Mouse (Mus musculus) CH12.LX (cell line): ENCODE data around the gene Mfap3l. TPM values are rescaled to one million over a fixed set of nuclear protein-coding genes. Genes with fewer than 3 reads are reported as not detected.
"Not testable (repeated sequence)": the region's sequence is repeated elsewhere in the genome, so short reads cannot be mapped to it uniquely, and the experiment has no call there.

Experiments used
- DNase-seq: peaks from one replicate; pipeline ENCODE4 v3.0.0-alpha.2; 2013; ENCODE audit errors: extremely low read depth
- H3K27ac ChIP-seq: 2 replicates; pipeline ENCODE4 v1.5.1; 2012; ENCODE audit warnings: low read depth, mild to moderate bottlenecking, control low read depth, moderate library complexity; ENCODE audit not compliant: insufficient read depth
- H3K27me3 ChIP-seq: replicated peaks from 2 replicates; pipeline ENCODE3; 2012; ENCODE audit warnings: inconsistent platforms
- H3K36me3 ChIP-seq, 2 experiments: replicated peaks in 1 of 2; 2 replicates each; pipeline versions ENCODE3 to v1.6.1; 2012; ENCODE audit warnings: inconsistent platforms in 1 of 2, low read length in 1 of 2, mild to moderate bottlenecking in 1 of 2, mixed read lengths in 1 of 2, moderate library complexity in 1 of 2; ENCODE audit not compliant: control insufficient read depth in 1 of 2, insufficient read depth in 1 of 2
- H3K4me1 ChIP-seq, 2 experiments: 2 replicates each; pipeline ENCODE4 v1.6.1; 2012; ENCODE audit warnings: inconsistent platforms in 1 of 2, moderate library complexity in 1 of 2; ENCODE audit not compliant: insufficient read depth in 2 of 2, control insufficient read depth in 1 of 2
- H3K4me2 ChIP-seq: 2 replicates; pipeline ENCODE4 v1.6.1; 2012; ENCODE audit warnings: low read depth, mild to moderate bottlenecking, control low read depth; ENCODE audit not compliant: poor library complexity, insufficient read depth, severe bottlenecking
- H3K4me3 ChIP-seq, 3 experiments: fragments of 150-350 bp in 1 of 3; sonication (generic) in 1 of 3; replicated peaks in 1 of 3; 2 replicates each; pipeline versions ENCODE3 to v1.5.1; 2011 to 2012; ENCODE audit warnings: low read depth in 2 of 3, low read length in 2 of 3, mild to moderate bottlenecking in 2 of 3, moderate library complexity in 2 of 3, control low read depth in 1 of 3, improper control_type of control experiment in 1 of 3, inconsistent platforms in 1 of 3, mixed read lengths in 1 of 3; ENCODE audit not compliant: poor library complexity in 1 of 3
- H3K79me2 ChIP-seq: replicated peaks from 2 replicates; pipeline ENCODE4 v1.6.1; 2012; ENCODE audit warnings: mild to moderate bottlenecking, moderate library complexity; ENCODE audit not compliant: control insufficient read depth, poor library complexity, insufficient read depth, severe bottlenecking; ENCODE audit errors: extremely low read depth
- H3K9ac ChIP-seq: 2 replicates; pipeline ENCODE4 v1.6.1; 2012; ENCODE audit warnings: low read depth, mild to moderate bottlenecking, control low read depth, moderate library complexity; ENCODE audit not compliant: insufficient read depth
- H3K9me3 ChIP-seq: replicated peaks from 2 replicates; pipeline ENCODE3; 2012; ENCODE audit warnings: low read length, inconsistent platforms, mixed read lengths
- CTCF ChIP-seq, 2 experiments: IDR thresholded peaks in 1 of 2; conservative IDR thresholded peaks in 1 of 2; 2 replicates each; pipeline ENCODE4 v1.5.1; 2011 to 2012; ENCODE audit warnings: low read depth in 2 of 2, low read length in 2 of 2, improper control_type of control experiment in 1 of 2, inconsistent platforms in 1 of 2, mild to moderate bottlenecking in 1 of 2, moderate library complexity in 1 of 2
- E2F4 ChIP-seq: IDR thresholded peaks from 2 replicates; pipeline ENCODE4 v1.6.1; 2011; ENCODE audit warnings: low read depth, low read length, improper control_type of control experiment; ENCODE audit not compliant: insufficient replicate concordance
- ELF1 ChIP-seq: IDR thresholded peaks from 2 replicates; pipeline ENCODE4 v1.6.1; 2014; ENCODE audit warnings: low read depth, mild to moderate bottlenecking, inconsistent platforms, low read length, improper control_type of control experiment
- EP300 ChIP-seq: IDR thresholded peaks from 2 replicates; pipeline ENCODE4 v1.6.1; 2011; ENCODE audit warnings: low read length, improper control_type of control experiment
- ETS1 ChIP-seq: conservative IDR thresholded peaks from 2 replicates; pipeline ENCODE4 v1.6.1; 2012; ENCODE audit warnings: low read depth, mild to moderate bottlenecking, inconsistent platforms, low read length, improper control_type of control experiment, moderate library complexity
- GABPA ChIP-seq: IDR thresholded peaks from 2 replicates; pipeline ENCODE4 v1.6.1; 2012; ENCODE audit warnings: low read depth, low read length, improper control_type of control experiment, inconsistent platforms; ENCODE audit not compliant: insufficient replicate concordance
- JUN ChIP-seq: IDR thresholded peaks from 2 replicates; pipeline ENCODE4 v1.6.1; 2011; ENCODE audit warnings: low read depth, mild to moderate bottlenecking, low read length, improper control_type of control experiment, moderate library complexity; ENCODE audit not compliant: insufficient read depth
- KAT2A ChIP-seq: IDR thresholded peaks from 2 replicates; pipeline ENCODE4 v1.6.1; 2012; ENCODE audit warnings: low read length, improper control_type of control experiment, inconsistent platforms; ENCODE audit not compliant: insufficient replicate concordance
- MAX ChIP-seq: IDR thresholded peaks from 2 replicates; pipeline ENCODE4 v1.6.1; 2011; ENCODE audit warnings: low read length, improper control_type of control experiment
- MEF2A ChIP-seq: IDR thresholded peaks from 2 replicates; pipeline ENCODE4 v1.6.1; 2014; ENCODE audit warnings: low read depth, mild to moderate bottlenecking, inconsistent platforms, low read length, improper control_type of control experiment, borderline replicate concordance
- PAX5 ChIP-seq: IDR thresholded peaks from 2 replicates; pipeline ENCODE4 v1.6.1; 2012; ENCODE audit warnings: low read length, inconsistent platforms, mixed read lengths
- POLR2A ChIP-seq: IDR thresholded peaks from 2 replicates; pipeline ENCODE4 v1.6.1; 2011; ENCODE audit warnings: low read depth, mild to moderate bottlenecking, improper control_type of control experiment, low read length
- RAD21 ChIP-seq: IDR thresholded peaks from 2 replicates; pipeline ENCODE4 v1.6.1; 2011; ENCODE audit warnings: low read depth, mild to moderate bottlenecking, low read length, improper control_type of control experiment, moderate library complexity
- SMC3 ChIP-seq: IDR thresholded peaks from 2 replicates; pipeline ENCODE4 v1.6.1; 2011; ENCODE audit warnings: low read depth, low read length, improper control_type of control experiment
- USF2 ChIP-seq: conservative IDR thresholded peaks from 2 replicates; pipeline ENCODE4 v1.6.1; 2011; ENCODE audit warnings: low read depth, low read length, improper control_type of control experiment
- ZC3H11A ChIP-seq: IDR thresholded peaks from 2 replicates; pipeline ENCODE4 v1.6.1; 2012; ENCODE audit warnings: low read depth, mild to moderate bottlenecking, inconsistent platforms, low read length, improper control_type of control experiment
- dilution Hi-C: fragments of 300-500 bp; cut with MboI; formaldehyde crosslinking; loops from 2 replicates; pipeline ENCODE4 v1.14.3; 2020; ENCODE audit warnings: low sequenced_read_pairs; ENCODE audit not compliant: extremely low pct_unique_long_range_greater_than_20kb, extremely low pct_ligation_motif_present
- in situ Hi-C: fragments of 300-500 bp; cut with MboI; formaldehyde crosslinking; loops from 3 replicates; pipeline ENCODE4 v1.14.3; 2019; ENCODE audit warnings: low sequenced_read_pairs, low pct_ligation_motif_present, low pct_unique_long_range_greater_than_20kb, mixed read lengths
- polyA plus RNA-seq: library from polyadenylated mRNA; unstranded; fragments of >175 nt; gene quantifications from 2 replicates; pipeline ENCODE4 v1.2.1, GENCODE M21; 2012; ENCODE audit warnings: low read depth; ENCODE audit not compliant: insufficient read length
- total RNA-seq, 2 experiments: library from RNA; depleted of rRNA; stranded (reverse); fragments of 300-350 nt in 1 of 2; fragments of >200 nt in 1 of 2; gene quantifications; 2 replicates each; pipeline ENCODE4 v1.2.3; 2012 to 2014

Gene Mfap3l
- total and polyA plus RNA-seq, 3 experiments: 0.05 to 0.98 (median 0.24) TPM

DNA sequence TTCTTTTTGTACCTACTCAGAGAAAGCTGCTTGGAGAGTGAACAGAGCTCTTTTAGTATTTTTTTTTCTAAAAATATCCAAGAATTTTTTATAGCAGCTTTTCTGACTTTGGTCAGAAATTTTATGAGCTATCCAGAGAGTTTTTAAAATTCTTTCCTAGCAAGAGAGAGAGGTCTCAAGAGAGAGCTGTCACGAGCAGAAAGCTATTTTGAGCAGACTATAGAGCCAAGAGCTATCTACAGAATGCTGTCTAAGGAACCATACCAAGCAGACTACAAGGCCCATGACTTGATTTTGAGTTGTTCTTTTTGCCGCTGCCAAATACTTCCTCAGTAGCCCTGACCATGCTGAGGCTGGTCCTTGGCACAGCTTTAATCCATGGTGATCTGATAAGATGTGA is 49.3 kb upstream of the Mfap3l start:
- H3K4me3 ChIP-seq: no peak overlapping the region
- TF ChIP-seq MAX (no peak), KAT2A (no peak), ETS1 (no peak), EP300 (no peak), PAX5 (no peak), ELF1 (no peak), JUN (no peak), CTCF (conservative IDR thresholded peaks at IDR 0.05 in 1 of 2, IDR thresholded peaks at IDR 0.05 in 1 of 2; ENCODE audit: low read depth in 2 of 2, low read length in 2 of 2) (no peak)
- H3K9ac ChIP-seq: no peak overlapping the region
- dilution Hi-C loops: no loop called here
- H3K79me2 ChIP-seq: no peaks in the 10 kb centered on the region
- H3K4me1 ChIP-seq: no peaks in the 10 kb centered on the region
- H3K36me3 ChIP-seq: no peaks in the 10 kb centered on the region
- DNase-seq: no peak
- in situ Hi-C loops: no loop called here
- H3K9me3 ChIP-seq: peaks cover 2% of the 10 kb centered on the region
- H3K27ac ChIP-seq: no peak overlapping the region
- no peak overlapping the region for H3K4me2 ChIP-seq
- H3K27me3 ChIP-seq: no peaks in the 10 kb centered on the region

DNA sequence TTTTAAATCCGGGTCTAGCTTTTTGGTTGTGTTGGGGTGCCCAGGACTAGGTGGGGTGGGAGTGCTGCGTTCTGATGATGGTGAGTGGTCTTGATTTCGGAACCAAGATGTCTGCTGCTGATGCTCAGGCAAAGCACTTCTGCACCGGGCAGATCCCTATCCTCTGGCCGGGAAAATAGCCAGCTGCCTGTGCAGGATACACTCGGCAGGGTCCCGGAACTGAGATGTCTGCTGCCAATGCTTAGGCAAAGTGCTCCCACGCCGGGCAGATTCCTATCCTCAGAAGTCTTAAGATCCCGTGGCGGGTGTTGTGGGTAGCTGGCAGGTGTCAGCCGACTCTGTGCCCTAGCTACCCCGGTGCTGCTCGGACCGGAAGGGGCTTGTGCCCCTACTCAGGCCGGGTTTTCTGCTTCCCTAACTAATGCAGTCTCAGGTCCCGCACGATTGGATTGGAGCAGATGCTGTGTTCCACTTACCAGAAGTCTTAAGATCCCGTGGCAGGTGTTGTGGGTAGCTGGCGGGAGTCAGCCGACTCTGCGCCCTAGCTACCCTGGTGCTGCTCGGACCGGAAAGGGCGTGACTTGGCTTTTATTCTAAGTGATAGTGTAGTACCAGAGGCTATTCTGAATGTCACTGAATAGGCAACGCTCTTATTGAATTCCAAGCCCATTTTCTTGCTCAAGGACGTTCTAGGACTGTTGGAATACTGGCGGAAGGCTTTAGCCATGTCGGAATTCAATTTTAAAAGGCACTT is 41.1 kb upstream of the Mfap3l start:
- H3K4me1 ChIP-seq, H3K9ac ChIP-seq, H3K9me3 ChIP-seq, H3K4me2 ChIP-seq, dilution Hi-C loops, H3K79me2 ChIP-seq, H3K4me3 ChIP-seq, H3K36me3 ChIP-seq, H3K27me3 ChIP-seq, DNase-seq, in situ Hi-C loops, H3K27ac ChIP-seq: not testable (repeated sequence)

DNA sequence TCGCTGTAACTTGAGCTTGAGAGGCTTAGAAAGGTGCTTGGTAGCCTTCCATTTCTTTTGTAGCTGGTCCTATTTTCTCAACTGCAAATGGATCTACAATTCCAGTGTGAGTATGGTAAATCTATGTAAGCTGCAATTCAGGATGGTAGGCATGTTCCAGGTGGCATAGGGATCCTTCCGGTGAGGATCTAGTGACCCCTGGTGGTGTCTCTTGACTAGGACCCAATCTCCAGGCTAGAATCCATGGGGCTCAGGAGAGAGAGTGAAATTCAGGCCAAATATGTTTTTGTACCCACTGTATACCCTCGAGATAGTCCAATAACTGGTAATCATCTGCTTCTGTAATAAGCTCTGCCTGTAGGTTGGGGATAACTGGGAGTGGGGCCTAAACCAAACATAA is 37.9 kb upstream of the Mfap3l start:
- H3K4me3 ChIP-seq: no peak overlapping the region
- no peak overlapping the region for H3K27ac ChIP-seq
- dilution Hi-C loops (no loop called here), in situ Hi-C loops (no loop called here)
- H3K9ac ChIP-seq: no peak overlapping the region
- no peaks in the 10 kb centered on the region for H3K4me1 ChIP-seq
- peak; percentile 42 for DNase-seq
- H3K36me3 ChIP-seq: no peaks in the 10 kb centered on the region
- H3K4me2 ChIP-seq: no peak overlapping the region
- no peaks in the 10 kb centered on the region for H3K9me3 ChIP-seq
- H3K79me2 ChIP-seq: no peaks in the 10 kb centered on the region
- no peaks in the 10 kb centered on the region for H3K27me3 ChIP-seq
- TF ChIP-seq USF2: no peak
- no peak for TF ChIP-seq GABPA
- peak; percentile 45 to 82 for TF ChIP-seq CTCF (conservative IDR thresholded peaks at IDR 0.05 in 1 of 2, IDR thresholded peaks at IDR 0.05 in 1 of 2; ENCODE audit: low read depth in 2 of 2, low read length in 2 of 2)
- TF ChIP-seq ZC3H11A: peak; percentile 23; the same call in 1 of the 2 replicates
- TF ChIP-seq MEF2A: no peak
- peak; percentile 82 for TF ChIP-seq RAD21
- TF ChIP-seq SMC3: peak; percentile 79
- TF ChIP-seq E2F4: no peak
- no peak for TF ChIP-seq POLR2A
